19 mouse cellular contexts compared by ENCODE assay signal in genomic region chr2:132515607-132516006, GRCm38 (mm10).
DNase-seq lines count a peak whose midpoint lies in the region; ATAC-seq and TF ChIP-seq lines count a peak whose summit lies in the region.
"Had no signal": no experiment of that assay in that cellular context is flagged by ENCODE, and none has a peak within 500 bp of the region (broad histone marks: within the 10 kb centered on the region; RNA-seq: fewer than 3 reads in every experiment).

No protein-coding gene starts in this region.

- H3K27ac ChIP-seq in midbrain, embryonic 11.5 days (ENCODE audit: low read depth, low read length): no peak overlapping the region
- H3K27ac ChIP-seq in midbrain, embryonic 15.5 days: no peak overlapping the region
- H3K27ac ChIP-seq in CH12.LX (ENCODE audit: insufficient read depth, low read depth): peak overlapping the region; percentile 42; the same call in 1 of the 2 replicates
- H3K27ac ChIP-seq: embryonic facial prominence, embryonic 10.5 days; embryonic facial prominence, embryonic 13.5 days; forebrain, embryonic 12.5 days; forebrain, embryonic 15.5 days; hindbrain, embryonic 10.5 days; hindbrain, embryonic 13.5 days; intestine, embryonic 15.5 days had no signal

- no peaks in the 10 kb centered on the region for H3K36me3 ChIP-seq in midbrain, embryonic 11.5 days (ENCODE audit: control insufficient read depth, insufficient read depth, low read length)
- no peaks in the 10 kb centered on the region for H3K36me3 ChIP-seq in midbrain, embryonic 15.5 days (replicated peaks)
- no peaks in the 10 kb centered on the region for H3K36me3 ChIP-seq in CH12.LX (replicated peaks in 1 of 2; ENCODE audit: control insufficient read depth in 1 of 2, insufficient read depth in 1 of 2, low read length in 1 of 2)
- H3K36me3 ChIP-seq: embryonic facial prominence, embryonic 10.5 days; embryonic facial prominence, embryonic 13.5 days; forebrain, embryonic 12.5 days; forebrain, embryonic 15.5 days; G1E; hindbrain, embryonic 10.5 days; hindbrain, embryonic 13.5 days; intestine, embryonic 15.5 days had no signal

- TF ChIP-seq EP300 in CH12.LX (IDR thresholded peaks at IDR 0.05; ENCODE audit: low read length): peak; percentile 53

- dilution Hi-C loops in CH12.LX (cut with MboI; ENCODE audit: extremely low pct_ligation_motif_present, extremely low pct_unique_long_range_greater_than_20kb, low sequenced_read_pairs): no loop called here

- no peak for TF ChIP-seq CTCF in CH12.LX (conservative IDR thresholded peaks at IDR 0.05 in 1 of 2, IDR thresholded peaks at IDR 0.05 in 1 of 2; ENCODE audit: low read depth in 2 of 2, low read length in 2 of 2)

- no peak for TF ChIP-seq RAD21 in CH12.LX (IDR thresholded peaks at IDR 0.05; ENCODE audit: low read depth, low read length)

- in situ Hi-C loops in CH12.LX (cut with MboI; ENCODE audit: low pct_ligation_motif_present, low pct_unique_long_range_greater_than_20kb, low sequenced_read_pairs): loop anchor here (5.0 kb wide), 1 partner anchor 387 kb away; no protein-coding TSS in a partner anchor

- H3K4me2 ChIP-seq in midbrain, embryonic 11.5 days: no peak overlapping the region
- H3K4me2 ChIP-seq in midbrain, embryonic 15.5 days: no peak overlapping the region
- peak overlapping the region; percentile 82 for H3K4me2 ChIP-seq in CH12.LX (ENCODE audit: insufficient read depth, low read depth, poor library complexity, severe bottlenecking)
- H3K4me2 ChIP-seq: embryonic facial prominence, embryonic 13.5 days; forebrain, embryonic 12.5 days; forebrain, embryonic 15.5 days; heart, embryonic 11.5 days; hindbrain, embryonic 13.5 days; intestine, embryonic 15.5 days had no signal

- no peaks in the 10 kb centered on the region for H3K27me3 ChIP-seq in midbrain, embryonic 11.5 days (ENCODE audit: control insufficient read depth, insufficient read depth, low read length)
- H3K27me3 ChIP-seq in midbrain, embryonic 15.5 days (replicated peaks): no peaks in the 10 kb centered on the region
- H3K27me3 ChIP-seq in CH12.LX (replicated peaks): no peaks in the 10 kb centered on the region
- H3K27me3 ChIP-seq: embryonic facial prominence, embryonic 13.5 days; forebrain, embryonic 12.5 days; forebrain, embryonic 15.5 days; hindbrain, embryonic 13.5 days; intestine, embryonic 15.5 days had no signal

- no peaks in the 10 kb centered on the region for H3K79me2 ChIP-seq in CH12.LX (replicated peaks; ENCODE audit: control insufficient read depth, extremely low read depth, insufficient read depth, poor library complexity, severe bottlenecking)

- no peak for TF ChIP-seq POLR2A in CH12.LX (IDR thresholded peaks at IDR 0.05; ENCODE audit: low read depth, low read length)

- 91% methylated on average over 13 of the region's 13 CpGs for WGBS in midbrain, embryonic 11.5 days
- 91% methylated on average over 13 of the region's 13 CpGs for WGBS in midbrain, embryonic 15.5 days

- no peaks in the 10 kb centered on the region for H3K4me1 ChIP-seq in midbrain, embryonic 11.5 days (ENCODE audit: control insufficient read depth, insufficient read depth, low read length)
- H3K4me1 ChIP-seq in midbrain, embryonic 15.5 days: no peaks in the 10 kb centered on the region; the same call in 1 of the 2 replicates
- peaks cover 29 to 63% of the 10 kb centered on the region in 2 experiments for H3K4me1 ChIP-seq in CH12.LX (ENCODE audit: control insufficient read depth in 1 of 2, insufficient read depth in 2 of 2)
- H3K4me1 ChIP-seq: intestine, embryonic 15.5 days had no signal

- peak; percentile 38 for DNase-seq in cerebellum, adult 11-12 months
- peak; percentile 6 to 11 for DNase-seq in cerebellum, postnatal 14 days
- DNase-seq in cerebellum, adult 18-20 months: no peak
- peak; percentile 80 for DNase-seq in midbrain, embryonic 11.5 days (ENCODE audit: low spot score, missing footprints)
- peak; percentile 83 for DNase-seq in CH12.LX (ENCODE audit: extremely low read depth)
- DNase-seq in retina, postnatal 1 day: no peak
- DNase-seq: kidney, adult 11 months had no signal

- ATAC-seq in cerebellum, adult (ENCODE audit: insufficient number of reproducible peaks, low FRiP score, low TSS enrichment): no peak
- no peak for ATAC-seq in midbrain, embryonic 11.5 days (ENCODE audit: low FRiP score)
- no peak for ATAC-seq in midbrain, embryonic 15.5 days (replicated peaks)

- no peak overlapping the region for H3K9ac ChIP-seq in midbrain, embryonic 11.5 days (ENCODE audit: low read length)
- no peak overlapping the region for H3K9ac ChIP-seq in midbrain, embryonic 15.5 days
- 0 out of 2 replicates have a peak overlapping the region, but pooled peaks have one; percentile 46 for H3K9ac ChIP-seq in CH12.LX (ENCODE audit: insufficient read depth, low read depth)
- H3K9ac ChIP-seq: embryonic facial prominence, embryonic 13.5 days; forebrain, embryonic 12.5 days; forebrain, embryonic 15.5 days; hindbrain, embryonic 13.5 days; intestine, embryonic 15.5 days had no signal

- H3K4me3 ChIP-seq in midbrain, embryonic 11.5 days (ENCODE audit: low read depth, low read length): no peak overlapping the region
- H3K4me3 ChIP-seq in midbrain, embryonic 15.5 days: no peak overlapping the region
- no peak overlapping the region for H3K4me3 ChIP-seq in CH12.LX (replicated peaks in 1 of 3; ENCODE audit: low read depth in 2 of 3, low read length in 2 of 3, poor library complexity in 1 of 3)
- H3K4me3 ChIP-seq: embryonic facial prominence, embryonic 10.5 days; embryonic facial prominence, embryonic 13.5 days; erythroblast, embryonic 14.5 days; forebrain, embryonic 12.5 days; forebrain, embryonic 15.5 days; hindbrain, embryonic 10.5 days; hindbrain, embryonic 13.5 days; intestine, embryonic 15.5 days had no signal

- H3K9me3 ChIP-seq in midbrain, embryonic 11.5 days (ENCODE audit: control insufficient read depth, low read length): no peaks in the 10 kb centered on the region
- H3K9me3 ChIP-seq in midbrain, embryonic 15.5 days: no peaks in the 10 kb centered on the region
- H3K9me3 ChIP-seq in CH12.LX (replicated peaks; ENCODE audit: low read length): peaks cover 14% of the 10 kb centered on the region
- H3K9me3 ChIP-seq: embryonic facial prominence, embryonic 10.5 days; embryonic facial prominence, embryonic 13.5 days; forebrain, embryonic 12.5 days; forebrain, embryonic 15.5 days; G1E; hindbrain, embryonic 10.5 days; hindbrain, embryonic 13.5 days; intestine, embryonic 15.5 days had no signal

TF ChIP-seq in CH12.LX, 34 proteins besides CTCF, POLR2A, EP300 and RAD21:
- no peak for TF ChIP-seq CHD2 (IDR thresholded peaks at IDR 0.05; ENCODE audit: low read length)
- peak; percentile 70; the same call in 1 of the 2 replicates for TF ChIP-seq TCF12 (IDR thresholded peaks at IDR 0.05; ENCODE audit: low read depth, low read length)
- TF ChIP-seq JUN (IDR thresholded peaks at IDR 0.05; ENCODE audit: insufficient read depth, low read depth, low read length): no peak
- TF ChIP-seq CHD1 (IDR thresholded peaks at IDR 0.05; ENCODE audit: low read depth, low read length): no peak
- TF ChIP-seq SMC3 (IDR thresholded peaks at IDR 0.05; ENCODE audit: low read depth, low read length): no peak
- TF ChIP-seq PAX5 (IDR thresholded peaks at IDR 0.05; ENCODE audit: low read length): no peak
- no peak for TF ChIP-seq E2F4 (IDR thresholded peaks at IDR 0.05; ENCODE audit: insufficient replicate concordance, low read depth, low read length)
- no peak for TF ChIP-seq USF1 (IDR thresholded peaks at IDR 0.05; ENCODE audit: low read depth, low read length)
- TF ChIP-seq ETS1 (conservative IDR thresholded peaks at IDR 0.05; ENCODE audit: low read depth, low read length): peak; percentile 60
- no peak for TF ChIP-seq MAZ (IDR thresholded peaks at IDR 0.05; ENCODE audit: low read depth, low read length)
- TF ChIP-seq MEF2A (IDR thresholded peaks at IDR 0.05; ENCODE audit: borderline replicate concordance, low read depth, low read length): peak; percentile 78; the same call in 1 of the 2 replicates
- 0 out of 2 replicates have a peak, but pooled peaks have one; percentile 17 for TF ChIP-seq IRF4 (IDR thresholded peaks at IDR 0.05; ENCODE audit: low read depth, low read length)
- TF ChIP-seq MXI1 (IDR thresholded peaks at IDR 0.05; ENCODE audit: low read depth, low read length): 0 out of 2 replicates have a peak, but pooled peaks have one; percentile 8
- TF ChIP-seq USF2 (conservative IDR thresholded peaks at IDR 0.05; ENCODE audit: low read depth, low read length): no peak
- TF ChIP-seq SIN3A (IDR thresholded peaks at IDR 0.05; ENCODE audit: low read length): 0 out of 2 replicates have a peak, but pooled peaks have one; percentile 20
- TF ChIP-seq NRF1 (IDR thresholded peaks at IDR 0.05; ENCODE audit: low read depth, low read length): peak; percentile 88

Comparison
In these comparisons a context has a peak if more than half of its experiments do, and no peak if none do; other contexts are left out.
1. DNase-seq: peak in cerebellum, adult 11-12 months (single experiment), cerebellum, postnatal 14 days (2 of 2), midbrain, embryonic 11.5 days (single experiment) and CH12.LX (single experiment); none in cerebellum, adult 18-20 months (0 of 2) and retina, postnatal 1 day (single experiment).